Mouse (Mus musculus) neural tube, embryonic 10.5 days (tissue): Measurements from ENCODE around the gene Dsn1.
A peak's percentile ranks its signal among the peaks of the same experiment; 100 is the strongest.

Experiments used
- DNase-seq: peaks from one replicate; pipeline ENCODE4 v3.0.0-alpha.2; 2017; ENCODE audit warnings: low spot score; ENCODE audit errors: extremely low spot score

The Dsn1 gene

DNA sequence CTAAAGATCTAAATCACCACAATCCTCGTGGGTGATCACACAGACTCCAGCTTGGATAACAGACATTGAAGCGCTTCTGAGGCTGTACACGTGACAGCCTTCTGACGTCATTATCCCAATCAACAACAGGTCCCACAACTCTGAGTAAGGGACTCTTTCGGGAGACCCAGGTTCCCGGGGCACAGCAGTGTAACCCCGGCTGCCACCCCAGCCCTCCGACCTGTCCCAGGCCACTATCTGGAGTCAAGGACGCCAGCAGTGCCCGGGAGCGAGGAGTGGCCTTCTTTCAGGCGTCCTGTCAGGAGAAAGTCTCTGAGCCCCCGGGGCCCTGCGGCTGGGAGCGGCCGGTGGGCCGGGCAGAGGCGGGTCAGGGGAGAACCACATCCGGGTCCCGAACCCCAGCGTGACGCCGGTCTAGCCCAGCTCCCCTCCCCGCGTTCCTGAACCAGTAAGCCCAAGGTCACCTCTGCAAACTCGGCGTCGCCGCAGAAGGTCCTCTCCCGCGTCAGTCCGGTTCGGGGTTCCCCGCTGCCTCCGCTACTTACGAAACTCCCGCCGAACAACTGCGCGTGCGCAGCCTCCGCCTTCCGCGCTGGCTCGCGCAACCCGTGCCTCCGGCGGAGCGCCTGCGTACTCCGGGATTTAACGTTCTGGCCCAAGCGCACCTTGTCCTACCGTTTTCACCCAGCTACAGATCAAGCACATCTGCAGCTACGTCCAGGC, at the start of gene Dsn1:
Gene Dsn1 (minus strand): TSS at position 644 of the 723 bp plus-strand sequence.
- peak; percentile 88 for DNase-seq

- no peak for DNase-seq
Observed at GRCm38 (mm10) chr2:157055721-157056120, 48.8 kb upstream of the Dsn1 start.

DNA sequence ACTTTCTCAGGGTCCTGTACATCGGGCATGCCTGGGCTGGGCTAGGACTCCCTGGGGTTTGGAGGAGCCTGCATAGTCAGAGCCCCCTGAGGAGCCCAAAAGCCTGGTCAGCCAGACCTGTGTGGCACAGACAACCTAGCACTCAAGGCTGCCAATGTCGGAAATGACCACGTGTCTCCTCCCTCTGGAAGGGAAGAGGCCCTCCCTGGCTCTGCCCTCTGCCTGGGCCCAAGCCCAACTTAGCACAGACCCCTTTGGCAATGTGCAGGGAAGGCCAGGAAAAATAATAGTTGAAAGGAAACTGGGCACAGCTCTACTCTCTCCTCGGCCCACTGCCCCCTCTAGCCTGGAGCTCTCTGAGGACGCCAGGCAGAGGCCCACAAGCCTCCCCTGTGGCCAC, 47.9 kb upstream of the Dsn1 start:
- DNase-seq: no peak

DNA sequence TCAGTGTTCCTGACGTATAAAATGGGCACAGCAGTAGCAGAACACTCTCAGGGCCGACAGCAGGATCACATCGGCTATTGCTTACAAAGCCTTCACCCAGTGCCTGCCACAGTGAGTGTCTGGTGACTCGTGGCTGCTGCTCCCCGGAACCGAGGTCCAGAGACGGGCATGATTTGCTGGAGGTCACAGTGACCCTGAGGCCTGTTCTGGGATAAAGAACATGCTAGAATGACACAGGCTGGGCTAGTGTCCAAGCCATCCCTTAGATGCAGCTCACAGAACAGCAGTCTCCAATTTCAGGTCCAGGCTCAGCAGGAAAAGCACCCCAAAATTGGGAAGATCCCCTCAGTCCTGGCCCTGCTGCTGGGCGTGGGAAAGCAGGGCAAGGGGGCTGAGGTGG, 47.3 kb upstream of the Dsn1 start:
- DNase-seq: no peak

GRCm38 (mm10) chr2:157053787-157054186, 46.8 kb upstream of the Dsn1 start:
- DNase-seq: no peak

- no peak for DNase-seq
Observed at GRCm38 (mm10) chr2:157053124-157053523, 46.2 kb upstream of the Dsn1 start.

GRCm38 (mm10) chr2:157052448-157052847, 45.5 kb upstream of the Dsn1 start:
- DNase-seq: no peak

- no peak for DNase-seq
Observed at GRCm38 (mm10) chr2:157049831-157050243, 42.9 kb upstream of the Dsn1 start.

- no peak for DNase-seq
Observed at GRCm38 (mm10) chr2:157048395-157049181, 41.6 kb upstream of the Dsn1 start.

GRCm38 (mm10) chr2:157046956-157047355, 40.0 kb upstream of the Dsn1 start:
- DNase-seq: no peak

DNA sequence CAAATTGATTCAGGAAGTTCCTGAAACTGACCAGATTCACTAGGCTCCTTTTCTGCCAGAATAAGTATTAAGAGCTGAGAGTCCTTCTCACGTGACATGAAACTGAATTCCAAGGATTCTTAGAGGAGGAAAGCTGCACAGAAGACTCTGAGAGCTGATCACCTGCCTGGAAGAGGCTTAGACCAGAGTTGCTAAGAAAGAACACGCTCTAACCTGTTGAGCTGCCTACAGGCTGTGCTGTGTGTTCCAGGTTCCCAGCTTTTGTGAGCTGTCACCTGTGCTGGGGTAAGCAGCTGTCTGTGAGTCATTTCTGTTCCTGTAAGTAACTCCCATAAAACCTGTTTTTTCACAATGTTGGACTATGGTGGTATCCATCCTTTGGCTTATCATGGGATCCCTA, 39.0 kb upstream of the Dsn1 start:
- no peak for DNase-seq

DNA sequence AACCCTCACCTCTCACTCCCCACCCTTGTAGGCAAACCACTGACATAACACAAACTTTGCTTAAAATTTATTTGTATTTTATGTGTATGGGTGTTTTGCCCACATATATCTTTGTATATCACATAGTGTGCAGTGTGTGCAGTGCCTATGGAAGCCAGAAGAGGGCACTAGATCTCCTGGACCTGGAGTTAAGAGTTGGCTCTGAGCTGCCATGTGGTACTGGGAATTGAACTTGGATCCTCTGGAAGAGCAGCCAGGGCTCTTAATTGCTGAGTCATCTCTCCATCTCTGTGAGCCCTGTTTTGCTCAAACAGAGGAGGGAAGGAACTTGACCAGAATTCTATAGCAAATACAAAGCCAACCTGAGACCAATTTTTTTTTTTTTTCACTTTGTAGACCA, 37.0 kb upstream of the Dsn1 start:
- DNase-seq: no peak

DNA sequence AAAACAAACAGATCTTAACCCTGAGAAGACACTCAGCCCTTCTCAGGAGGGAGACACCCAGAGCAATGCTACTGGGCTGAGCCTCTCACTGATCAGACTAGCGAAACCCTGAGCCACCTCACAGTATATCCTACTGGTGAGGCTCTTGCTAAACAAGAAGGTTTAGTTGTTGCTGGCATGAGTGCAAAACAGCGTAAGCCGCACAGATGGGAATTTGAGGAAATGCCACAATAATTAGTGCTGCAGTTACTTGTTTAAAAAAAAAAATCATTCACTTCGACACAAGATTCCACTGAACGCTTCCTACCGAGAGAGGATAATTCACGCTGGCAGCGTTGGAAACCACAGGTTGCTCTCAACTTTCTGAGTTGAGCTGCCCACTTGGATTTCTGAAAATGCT, 36.6 kb upstream of the Dsn1 start:
- DNase-seq: no peak

DNA sequence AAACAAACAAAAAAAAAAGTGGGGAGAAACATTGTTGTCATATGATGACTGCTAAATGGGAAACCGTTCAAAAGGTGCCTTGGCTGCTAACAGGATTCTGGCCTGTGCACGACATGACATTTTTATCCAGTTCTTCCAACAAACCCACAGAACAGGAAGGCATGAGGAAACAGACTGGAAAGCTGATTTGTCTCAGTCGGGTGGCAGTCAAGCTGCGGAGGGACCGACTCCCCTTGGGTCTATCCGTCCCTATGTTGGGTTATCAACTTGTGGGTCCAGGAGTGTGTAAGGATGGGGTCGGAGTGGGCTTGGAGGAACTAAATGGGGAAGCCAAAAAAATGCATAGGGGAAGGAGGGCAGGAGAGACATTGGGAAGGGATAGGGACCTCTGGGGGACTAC, 34.5 kb upstream of the Dsn1 start:
- DNase-seq: no peak

- no peak for DNase-seq
Observed at GRCm38 (mm10) chr2:157040649-157041046, 33.7 kb upstream of the Dsn1 start.

DNA sequence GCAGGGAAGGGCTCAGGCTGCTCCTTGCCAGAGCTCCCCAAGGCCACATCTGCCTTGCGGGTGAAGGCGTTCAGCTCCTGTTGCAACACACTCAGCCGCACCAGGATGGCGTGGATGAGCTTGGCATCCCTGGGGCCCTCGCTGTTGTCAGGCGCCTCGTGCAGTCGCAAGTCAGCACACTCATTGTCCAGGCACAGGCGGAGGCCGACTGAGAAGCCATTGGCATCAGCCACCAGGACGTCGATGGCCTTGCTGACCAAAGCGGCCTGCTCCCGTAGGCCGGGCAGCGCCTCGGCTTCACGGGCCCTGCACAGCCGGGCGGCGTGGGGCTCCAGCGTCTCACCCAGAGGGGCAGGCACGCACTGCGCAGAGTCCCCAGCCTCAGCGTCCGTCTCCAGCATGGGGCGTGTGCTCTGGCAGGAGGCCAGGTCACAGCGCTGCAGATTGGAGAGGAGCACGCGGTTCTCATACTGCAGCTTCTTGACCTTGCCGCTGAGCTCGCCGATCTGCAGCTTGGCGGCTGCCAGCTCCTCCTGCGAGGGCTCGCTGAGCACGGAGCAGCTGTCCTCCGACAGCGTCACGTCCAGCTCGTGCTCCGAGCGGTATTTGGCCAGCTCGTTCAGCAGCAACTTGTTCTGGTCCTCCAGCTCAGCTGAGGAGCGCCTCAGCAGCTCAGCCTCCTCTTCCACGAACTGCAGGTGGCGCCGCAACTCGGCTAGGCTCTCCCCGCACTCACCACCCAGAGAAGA, 33.1 kb upstream of the Dsn1 start:
- DNase-seq: no peak

DNA sequence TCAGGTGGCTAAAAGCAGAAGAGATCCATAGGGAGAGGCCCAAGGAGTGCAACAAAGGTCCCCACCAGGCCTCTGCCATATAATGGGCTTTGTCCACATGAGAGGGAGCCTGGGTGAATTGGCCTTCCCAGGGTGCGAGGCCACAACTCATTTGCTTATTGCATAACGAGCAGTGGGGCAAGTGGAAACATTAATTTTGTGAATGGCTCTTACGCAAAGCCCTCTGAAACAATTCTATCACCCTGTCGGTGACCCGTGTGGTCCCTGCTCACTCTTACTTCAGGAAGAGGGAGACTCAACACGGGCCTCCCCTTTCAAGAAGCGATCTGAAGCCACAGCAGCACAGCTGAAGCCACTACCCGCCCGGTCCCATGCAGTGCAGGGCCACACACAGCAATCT, 30.3 kb upstream of the Dsn1 start:
- no peak for DNase-seq

GRCm38 (mm10) chr2:157036400-157036799, 29.4 kb upstream of the Dsn1 start:
- no peak for DNase-seq

- no peak for DNase-seq
Observed at GRCm38 (mm10) chr2:157035371-157035770, 28.4 kb upstream of the Dsn1 start.

DNA sequence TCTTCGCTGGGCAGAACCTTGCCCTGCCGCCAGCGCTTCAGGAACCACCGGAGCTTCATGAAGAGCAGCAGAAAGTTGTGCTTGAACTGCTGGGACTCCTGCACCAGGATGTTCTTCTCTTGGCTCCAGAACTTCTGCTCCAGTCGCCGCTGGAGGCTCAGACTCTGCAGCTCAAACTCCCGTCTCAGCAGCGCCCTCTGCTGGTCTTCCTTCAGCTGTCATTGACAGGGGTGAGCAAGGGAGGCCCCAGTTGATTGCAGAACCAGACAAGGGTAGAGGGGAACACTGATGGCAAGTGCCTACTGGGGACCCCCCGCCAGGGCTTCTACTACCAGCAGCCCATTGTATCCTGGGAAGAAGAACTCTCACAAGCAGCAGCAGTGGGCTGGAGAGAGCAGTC, 23.9 kb upstream of the Dsn1 start:
- DNase-seq: peak; percentile 84

DNA sequence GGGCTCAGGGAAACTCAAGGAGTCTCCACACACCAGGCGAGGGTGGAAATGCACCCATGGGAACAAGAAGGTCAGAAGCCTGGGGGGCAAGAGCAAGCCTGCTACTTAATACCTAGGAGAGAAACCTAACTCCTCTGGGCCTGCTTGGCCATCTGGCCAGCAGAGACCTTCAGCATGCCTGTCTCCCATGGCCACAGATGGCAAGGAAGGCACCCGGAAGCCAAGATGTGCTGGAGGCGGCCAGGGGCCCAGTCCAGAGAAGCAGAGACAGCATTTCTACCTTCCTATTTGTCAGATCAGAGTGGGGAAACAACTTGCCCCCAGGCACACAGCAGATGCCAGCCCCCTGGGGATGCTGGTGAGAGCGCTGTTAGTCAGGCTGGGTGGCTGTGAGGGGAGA, 21.3 kb upstream of the Dsn1 start:
- DNase-seq: no peak
